Comparison of ENCODE assay signal across 17 mouse cellular contexts in the genomic region with DNA sequence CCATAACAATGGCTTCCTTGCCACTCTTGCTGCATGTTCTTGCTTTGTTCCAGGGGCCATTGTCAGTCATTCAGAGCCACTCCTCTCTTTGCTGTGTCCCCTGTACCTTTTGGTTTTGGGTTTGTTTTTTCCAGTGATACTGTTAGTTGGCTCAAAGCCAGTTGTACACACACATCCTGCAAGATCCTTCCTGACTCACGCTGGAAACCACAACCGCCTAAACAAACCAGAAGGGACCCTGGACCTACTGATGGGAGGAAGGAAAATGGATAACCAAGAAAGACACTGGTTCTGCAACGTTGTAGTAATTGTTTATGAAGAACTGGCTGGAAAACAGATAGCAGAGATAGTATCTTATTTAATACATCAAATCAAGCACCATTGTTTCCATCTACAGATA.
DNase-seq lines count a peak whose midpoint lies in the region; ATAC-seq and TF ChIP-seq lines count a peak whose summit lies in the region.
"Had no signal": no experiment of that assay in that cellular context is flagged by ENCODE, and none has a peak within 500 bp of the region (broad histone marks: within the 10 kb centered on the region; RNA-seq: fewer than 3 reads in every experiment).

No protein-coding gene starts in this region.

- no peaks in the 10 kb centered on the region for H3K79me2 ChIP-seq in MEL (ENCODE audit: control insufficient read depth, insufficient read depth, low read length, poor library complexity)

- H3K36me3 ChIP-seq in lung, embryonic 16.5 days (ENCODE audit: control insufficient read depth, insufficient read depth, low read length): no peaks in the 10 kb centered on the region
- H3K36me3 ChIP-seq in MEL (ENCODE audit: control insufficient read depth in 1 of 2, insufficient read depth in 2 of 2, low read length in 2 of 2): peaks cover 0 to 10% of the 10 kb centered on the region in 2 experiments; a peak in 2 of 4 replicates
- H3K36me3 ChIP-seq in limb, embryonic 10.5 days: no peaks in the 10 kb centered on the region
- H3K36me3 ChIP-seq: heart, embryonic 15.5 days; midbrain, embryonic 12.5 days; neural tube, embryonic 15.5 days had no signal

- no peak for ATAC-seq in lung, embryonic 16.5 days (ENCODE audit: low read depth)
- ATAC-seq in inflammation-experienced regulatory T-cells, adult 6 months: peak; percentile 51

- TF ChIP-seq RAD21 in MEL (IDR thresholded peaks at IDR 0.05; ENCODE audit: low read depth, low read length): no peak

- H3K4me1 ChIP-seq in lung, embryonic 16.5 days (replicated peaks; ENCODE audit: control insufficient read depth, insufficient read depth, low read length): no peaks in the 10 kb centered on the region
- H3K4me1 ChIP-seq in MEL (ENCODE audit: control insufficient read depth in 1 of 2, insufficient read depth in 2 of 2, low read length in 2 of 2): peaks cover 3 to 35% of the 10 kb centered on the region in 2 experiments
- H3K4me1 ChIP-seq in limb, embryonic 10.5 days: 0 out of 2 replicates have a peak, but pooled peaks cover 2% of the 10 kb centered on the region
- H3K4me1 ChIP-seq: heart, embryonic 15.5 days; midbrain, embryonic 12.5 days; neural tube, embryonic 15.5 days had no signal

- no peak overlapping the region for H3K9ac ChIP-seq in lung, embryonic 16.5 days (ENCODE audit: low read length)
- H3K9ac ChIP-seq in MEL (ENCODE audit: control insufficient read depth, low read depth, low read length, poor library complexity, severe bottlenecking): no peak overlapping the region
- H3K9ac ChIP-seq: heart, embryonic 15.5 days; lung, embryonic 14.5 days; midbrain, embryonic 12.5 days; neural tube, embryonic 15.5 days had no signal

- peak in 1 of 2 experiments; percentile 54; a peak in 3 of 4 replicates for TF ChIP-seq EP300 in MEL (IDR thresholded peaks at IDR 0.05; ENCODE audit: low read depth in 1 of 2, low read length in 2 of 2)

- H3K27ac ChIP-seq in lung, embryonic 16.5 days (ENCODE audit: low read length): peak overlapping the region; percentile 8; the same call in 1 of the 2 replicates
- H3K27ac ChIP-seq in MEL (ENCODE audit: control insufficient read depth, low read depth, low read length): no peak overlapping the region; the same call in 1 of the 2 replicates
- H3K27ac ChIP-seq in limb, embryonic 10.5 days: no peak overlapping the region
- H3K27ac ChIP-seq: heart, embryonic 15.5 days; midbrain, embryonic 12.5 days; neural tube, embryonic 15.5 days had no signal

- no peaks in the 10 kb centered on the region for H3K9me3 ChIP-seq in lung, embryonic 16.5 days (ENCODE audit: control insufficient read depth, low read length)
- no peaks in the 10 kb centered on the region for H3K9me3 ChIP-seq in MEL (replicated peaks; ENCODE audit: insufficient read depth, low read length)
- no peaks in the 10 kb centered on the region for H3K9me3 ChIP-seq in limb, embryonic 10.5 days (replicated peaks)
- H3K9me3 ChIP-seq: heart, embryonic 15.5 days; neural tube, embryonic 15.5 days had no signal

- whole genome bisulfite sequencing in lung, embryonic 16.5 days: 38% methylated on average over 3 of the region's 3 CpGs
- WGBS in limb, embryonic 10.5 days: 85% methylated on average over 3 of the region's 3 CpGs

- no peaks in the 10 kb centered on the region for H3K27me3 ChIP-seq in lung, embryonic 16.5 days (ENCODE audit: control insufficient read depth, insufficient read depth, low read depth, low read length)
- H3K27me3 ChIP-seq in MEL (ENCODE audit: control insufficient read depth in 1 of 2, insufficient read depth in 2 of 2, low read length in 2 of 2): no peaks in the 10 kb centered on the region
- no peaks in the 10 kb centered on the region for H3K27me3 ChIP-seq in limb, embryonic 10.5 days (ENCODE audit: low read depth, poor library complexity, severe bottlenecking)
- H3K27me3 ChIP-seq: heart, embryonic 15.5 days; midbrain, embryonic 12.5 days; neural tube, embryonic 15.5 days had no signal

- no peak for DNase-seq in lung, adult 18-20 months
- DNase-seq in 3T3-L1 (ENCODE audit: low read depth, low spot score) (peak; percentile 81), MEL (ENCODE audit: low read depth, low spot score) (peak; percentile 81)
- no peak for DNase-seq in limb, embryonic 10.5 days (ENCODE audit: low spot score)
- no peak for DNase-seq in right cerebral cortex, postnatal 14 days
- no peak for DNase-seq in adrenal gland, adult 18-20 months (ENCODE audit: low spot score in 2 of 2)
- DNase-seq: adrenal gland, postnatal 36 days; cerebellum, adult 9-11 months; kidney, adult 9 months; kidney, postnatal 36 days; lung, embryonic 14.5 days; thymus, postnatal 4 days had no signal

- no peak overlapping the region for H3K4me2 ChIP-seq in lung, embryonic 16.5 days (ENCODE audit: low read depth, low read length)
- H3K4me2 ChIP-seq: heart, embryonic 15.5 days; lung, embryonic 14.5 days; midbrain, embryonic 12.5 days; neural tube, embryonic 15.5 days had no signal

- H3K4me3 ChIP-seq in lung, embryonic 16.5 days (ENCODE audit: low read length): no peak overlapping the region
- H3K4me3 ChIP-seq in MEL (ENCODE audit: control insufficient read depth in 1 of 2, insufficient read depth in 1 of 2, low read depth in 2 of 2, low read length in 2 of 2): no peak overlapping the region
- no peak overlapping the region for H3K4me3 ChIP-seq in limb, embryonic 10.5 days
- H3K4me3 ChIP-seq: heart, embryonic 15.5 days; midbrain, embryonic 12.5 days; neural tube, embryonic 15.5 days had no signal

- no peak for TF ChIP-seq POLR2A in MEL (IDR thresholded peaks at IDR 0.05; ENCODE audit: control insufficient read depth in 1 of 2, insufficient read depth in 1 of 2, low read depth in 1 of 2, low read length in 2 of 2, poor library complexity in 1 of 2)

- no peak for TF ChIP-seq CTCF in MEL (IDR thresholded peaks at IDR 0.05 in 2 of 3, conservative IDR thresholded peaks at IDR 0.05 in 1 of 3; ENCODE audit: control insufficient read depth in 1 of 3, insufficient read depth in 1 of 3, low read depth in 2 of 3, low read length in 3 of 3, poor library complexity in 1 of 3, severe bottlenecking in 1 of 3)

TF ChIP-seq in MEL, 35 proteins besides CTCF, POLR2A, EP300 and RAD21:
- TF ChIP-seq GATA1 (IDR thresholded peaks at IDR 0.05; ENCODE audit: low read depth, low read length) (peak; percentile 48; the same call in 1 of the 2 replicates), ETS1 (IDR thresholded peaks at IDR 0.05; ENCODE audit: low read depth, low read length) (0 out of 2 replicates have a peak, but pooled peaks have one; percentile 40), USF1 (IDR thresholded peaks at IDR 0.05; ENCODE audit: low read depth, low read length) (no peak), TAL1 (IDR thresholded peaks at IDR 0.05; ENCODE audit: low read length) (0 out of 2 replicates have a peak, but pooled peaks have one; percentile 9)

Comparison
In these comparisons a context has a peak if more than half of its experiments do, and no peak if none do; other contexts are left out.
1. DNase-seq: peak in 3T3-L1 (single experiment) and MEL (single experiment); none in lung, adult 18-20 months (0 of 2), limb, embryonic 10.5 days (single experiment), right cerebral cortex, postnatal 14 days (single experiment) and adrenal gland, adult 18-20 months (0 of 2).